Mouse (Mus musculus) liver, embryonic 11.5 days (tissue): ENCODE results near the gene Prkrip1. TPM values are rescaled to one million over a fixed set of nuclear protein-coding genes. Genes with fewer than 3 reads are reported as not detected.
"Not testable (repeated sequence)": the region's sequence is repeated elsewhere in the genome, so short reads cannot be mapped to it uniquely, and the experiment has no call there.

Source experiments
- ATAC-seq: fragments of 200-750 bp; cut with Nextera tagmentation; replicated peaks from 2 replicates; pipeline ENCODE4 v1.8.0; 2017; ENCODE audit warnings: moderate number of reproducible peaks, mild to moderate bottlenecking, moderate TSS enrichment, moderate library complexity; ENCODE audit not compliant: low FRiP score
- DNase-seq: peaks from one replicate; pipeline ENCODE4 v3.0.0-alpha.2; 2017; ENCODE audit warnings: low spot score
- H3K27ac ChIP-seq: fragments of 300-500 bp; sonication (generic); 2 replicates; pipeline ENCODE4 v1.5.1; 2014; ENCODE audit warnings: mild to moderate bottlenecking, low read depth, low read length, control low read depth
- H3K27me3 ChIP-seq: fragments of 300-500 bp; sonication (generic); replicated peaks from 2 replicates; pipeline ENCODE4 v1.6.1; 2014; ENCODE audit warnings: low read length, mixed read lengths; ENCODE audit not compliant: control insufficient read depth, insufficient read depth
- H3K36me3 ChIP-seq: fragments of 300-500 bp; sonication (generic); 2 replicates; pipeline ENCODE4 v1.6.1; 2014; ENCODE audit warnings: mild to moderate bottlenecking, low read length, moderate library complexity, mixed read lengths; ENCODE audit not compliant: control insufficient read depth, insufficient read depth
- H3K4me1 ChIP-seq: fragments of 300-500 bp; sonication (generic); replicated peaks from 2 replicates; pipeline ENCODE4 v1.6.1; 2014; ENCODE audit warnings: low read length, mixed read lengths; ENCODE audit not compliant: control insufficient read depth, insufficient read depth
- H3K4me2 ChIP-seq: fragments of 300-500 bp; sonication (generic); 2 replicates; pipeline ENCODE4 v1.6.1; 2014; ENCODE audit warnings: mild to moderate bottlenecking, control low read depth, moderate library complexity
- H3K4me3 ChIP-seq: fragments of 300-500 bp; sonication (generic); 2 replicates; pipeline ENCODE4 v1.5.1; 2014; ENCODE audit warnings: low read depth, low read length, control low read depth
- H3K9ac ChIP-seq: fragments of 300-500 bp; sonication (generic); 2 replicates; pipeline ENCODE4 v1.6.1; 2014; ENCODE audit warnings: low read depth, low read length, control low read depth
- H3K9me3 ChIP-seq: fragments of 300-500 bp; sonication (generic); 2 replicates; pipeline ENCODE4 v1.6.1; 2016; ENCODE audit warnings: low read length, inconsistent platforms, mixed read lengths; ENCODE audit not compliant: control insufficient read depth
- WGBS: fragments of 180-500 bp; shearing (Covaris S2); extraction: QIAGEN DNeasy Blood & Tissue Kit; methylation state at CpG from one replicate; pipeline ENCODE4 v1.1.7; 2014; 5-methylcytosine and 5-hydroxymethylcytosine counted together
- polyA plus RNA-seq: library from polyadenylated mRNA; unstranded; fragments of >200 nt; fragmentation: Nextera tagmentation; extraction: Ambion mirVana; gene quantifications from 2 replicates; pipeline ENCODE4 v1.2.1, GENCODE M21; 2014

The Prkrip1 gene
- polyA plus RNA-seq, 1 experiment from 2014 or later = 65.5 TPM

DNA sequence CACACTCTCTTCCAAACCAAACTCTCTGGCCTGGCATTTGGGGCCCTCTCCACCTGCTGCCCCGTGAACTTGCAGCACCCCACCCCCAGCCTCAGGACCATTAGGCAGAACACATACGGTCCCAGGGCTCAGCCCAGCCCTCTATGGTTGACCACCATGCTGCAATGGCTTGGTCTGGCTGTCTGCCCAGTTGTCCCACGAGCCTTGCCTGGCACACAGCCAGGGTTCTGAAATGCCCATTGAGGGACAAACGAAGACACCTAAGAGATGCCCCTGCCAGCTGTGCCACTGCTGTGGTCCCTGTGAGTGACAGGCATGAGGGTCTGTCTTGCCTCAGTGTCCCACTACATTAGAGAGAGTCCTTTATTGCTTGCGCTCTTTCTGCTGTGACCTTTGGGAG lies 17.2 kb upstream of the Prkrip1 start:
- no peak overlapping the region for H3K4me3 ChIP-seq
- peaks cover 4% of the 10 kb centered on the region for H3K4me1 ChIP-seq
- no peaks in the 10 kb centered on the region for H3K27me3 ChIP-seq
- no peak overlapping the region for H3K4me2 ChIP-seq
- ATAC-seq (no peak), DNase-seq (no peak)
- WGBS = 92% methylated on average over 5 of the region's 5 CpGs
- H3K36me3 ChIP-seq = no peaks in the 10 kb centered on the region
- H3K27ac ChIP-seq = no peak overlapping the region
- H3K9ac ChIP-seq = no peak overlapping the region
- H3K9me3 ChIP-seq = no peaks in the 10 kb centered on the region

DNA sequence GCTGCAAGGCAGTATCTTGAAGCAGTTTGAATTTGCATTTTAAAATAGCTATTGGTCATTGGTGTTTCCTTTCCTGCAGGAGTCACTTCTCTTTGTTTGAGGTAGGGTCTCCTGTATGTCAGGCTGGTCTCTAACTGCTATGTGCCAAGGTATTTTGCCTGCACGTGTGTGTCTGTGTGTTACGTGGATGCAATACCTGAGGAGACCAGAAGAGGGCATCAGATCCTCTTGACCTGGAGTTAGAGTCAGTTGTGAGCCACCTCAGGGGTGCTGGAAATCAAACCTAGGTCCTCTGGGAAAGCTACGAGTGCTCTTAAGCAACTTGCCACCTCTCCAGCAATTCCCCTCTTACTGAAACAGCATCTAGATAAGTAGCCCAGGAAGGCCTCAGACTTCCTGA lies 16.4 kb upstream of the Prkrip1 start:
- Histone ChIP-seq H3K4me1 (peaks cover 4% of the 10 kb centered on the region), H3K9me3 (no peaks in the 10 kb centered on the region), H3K4me2 (no peak overlapping the region), H3K4me3 (no peak overlapping the region), H3K27me3 (no peaks in the 10 kb centered on the region), H3K9ac (no peak overlapping the region), H3K27ac (no peak overlapping the region), H3K36me3 (no peaks in the 10 kb centered on the region)
- 95% methylated on average over 3 of the region's 3 CpGs for WGBS
- DNase-seq (no peak), ATAC-seq (no peak)

DNA sequence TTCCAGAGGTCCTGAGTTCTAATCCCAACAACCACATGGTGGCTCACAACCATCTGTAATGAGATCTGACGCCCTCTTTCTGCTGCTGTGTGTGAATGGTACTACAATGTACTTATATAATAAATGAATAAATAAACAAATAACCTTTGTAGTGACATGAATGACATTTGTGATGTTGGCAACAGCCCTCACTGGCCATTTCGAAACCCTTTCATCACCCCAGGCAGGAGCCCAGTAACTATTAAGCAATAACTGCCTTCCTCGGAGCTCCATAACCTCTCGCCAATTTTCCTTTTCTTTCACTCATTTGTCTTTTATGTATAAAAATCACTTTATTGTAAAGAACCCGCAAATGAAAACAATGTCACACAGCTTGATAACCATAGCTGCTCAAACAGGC lies 15.0 kb upstream of the Prkrip1 start:
- DNase-seq (no peak), ATAC-seq (no peak)
- Histone ChIP-seq H3K27ac (no peak overlapping the region), H3K36me3 (no peaks in the 10 kb centered on the region), H3K9me3 (no peaks in the 10 kb centered on the region), H3K4me2 (no peak overlapping the region), H3K4me1 (peaks cover 4% of the 10 kb centered on the region), H3K4me3 (no peak overlapping the region), H3K27me3 (no peaks in the 10 kb centered on the region), H3K9ac (no peak overlapping the region)
- 67% methylated on average over 5 of the region's 5 CpGs for WGBS

DNA sequence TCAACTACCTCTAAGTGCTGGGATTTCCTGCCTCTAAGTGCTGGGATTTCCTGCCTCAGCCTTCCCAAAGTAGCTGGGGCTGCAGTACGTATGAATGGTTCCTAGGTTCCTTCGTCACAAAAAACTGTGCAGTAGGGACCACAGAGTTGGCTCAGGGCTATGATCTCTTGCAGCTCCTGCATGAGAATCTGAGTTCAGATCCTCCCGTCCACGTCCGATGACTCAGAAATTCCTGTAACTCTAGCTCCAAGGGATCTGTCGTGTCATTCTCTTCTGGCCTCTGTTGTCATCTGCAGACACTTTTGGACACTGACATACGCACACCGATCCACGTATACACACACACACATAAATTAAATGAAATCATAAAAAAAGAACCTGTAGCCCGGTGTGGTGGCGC lies 14.0 kb upstream of the Prkrip1 start:
- Histone ChIP-seq H3K4me2 (no peak overlapping the region), H3K27ac (no peak overlapping the region), H3K36me3 (no peaks in the 10 kb centered on the region), H3K4me3 (no peak overlapping the region), H3K27me3 (no peaks in the 10 kb centered on the region), H3K9ac (no peak overlapping the region), H3K4me1 (peaks cover 1% of the 10 kb centered on the region; the same call in 1 of the 2 replicates), H3K9me3 (no peaks in the 10 kb centered on the region)
- 85% methylated on average over 11 of the region's 11 CpGs for WGBS
- ATAC-seq (no peak), DNase-seq (no peak)

DNA sequence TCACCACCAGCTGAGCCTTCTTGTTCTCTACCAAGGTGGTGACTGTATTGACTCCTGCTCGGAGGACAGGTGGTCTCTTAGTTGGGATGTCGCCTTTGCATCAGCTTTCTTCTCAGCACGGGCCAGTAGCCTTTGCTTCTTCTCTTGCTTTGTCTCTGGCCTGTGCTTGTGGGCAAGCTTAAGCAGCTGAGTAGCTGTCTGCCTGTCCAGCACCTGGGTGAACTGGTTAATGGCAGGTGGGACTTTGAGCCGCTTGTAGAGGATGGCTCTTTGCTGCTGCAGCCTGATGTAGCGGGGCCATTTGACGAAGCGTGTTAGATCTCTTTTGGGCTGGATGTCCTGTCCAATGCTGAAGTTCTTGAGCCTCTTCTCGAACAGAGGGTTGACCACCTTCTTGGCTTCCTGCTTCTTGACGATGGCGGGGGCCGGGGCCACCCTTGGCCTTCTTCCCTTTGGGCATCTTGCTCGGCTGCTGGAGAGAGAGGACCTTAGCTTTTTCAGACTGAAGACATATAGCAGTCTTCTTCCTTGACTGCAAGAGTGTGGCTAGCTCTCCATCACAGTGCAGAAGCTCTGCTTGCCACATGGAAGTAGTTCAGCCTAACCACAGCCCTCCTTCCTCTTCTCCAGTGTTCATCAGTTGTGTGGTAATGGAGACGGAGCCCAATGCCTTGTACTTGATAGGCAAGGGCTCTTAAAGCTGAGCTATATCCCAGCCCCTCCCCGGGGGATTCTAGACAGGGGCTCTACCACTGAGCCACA lies 12.8 kb upstream of the Prkrip1 start:
- WGBS = 72% methylated on average over 14 of the region's 14 CpGs
- H3K27me3 ChIP-seq, H3K36me3 ChIP-seq, H3K4me2 ChIP-seq, H3K4me3 ChIP-seq, H3K9me3 ChIP-seq, ATAC-seq, H3K4me1 ChIP-seq, DNase-seq, H3K9ac ChIP-seq, H3K27ac ChIP-seq: not testable (repeated sequence)

DNA sequence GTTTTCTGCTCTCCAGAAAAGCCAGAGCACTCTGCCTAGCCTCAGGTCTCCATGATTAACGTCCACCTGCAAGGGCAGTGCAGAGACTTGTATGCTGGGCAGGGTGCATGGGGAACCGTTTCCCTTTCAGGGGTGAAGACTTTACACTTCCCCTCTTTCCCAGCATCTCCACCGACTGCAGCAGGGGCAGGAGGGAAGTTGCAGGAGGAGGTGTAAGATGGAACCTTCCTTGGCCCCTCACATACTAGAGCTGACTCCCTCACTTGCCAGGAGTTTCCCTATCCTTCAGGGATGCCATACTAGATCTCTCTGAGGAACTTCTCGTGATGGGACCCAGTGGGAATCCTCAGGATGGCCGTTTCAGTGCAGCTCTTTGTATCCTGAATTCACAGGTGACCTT lies 11.8 kb upstream of the Prkrip1 start:
- DNase-seq (no peak), ATAC-seq (no peak)
- 47% methylated on average over 5 of the region's 5 CpGs for WGBS
- Histone ChIP-seq H3K4me1 (no peaks in the 10 kb centered on the region), H3K27ac (no peak overlapping the region), H3K9me3 (no peaks in the 10 kb centered on the region), H3K4me3 (no peak overlapping the region), H3K9ac (no peak overlapping the region), H3K36me3 (no peaks in the 10 kb centered on the region), H3K4me2 (no peak overlapping the region), H3K27me3 (no peaks in the 10 kb centered on the region)

DNA sequence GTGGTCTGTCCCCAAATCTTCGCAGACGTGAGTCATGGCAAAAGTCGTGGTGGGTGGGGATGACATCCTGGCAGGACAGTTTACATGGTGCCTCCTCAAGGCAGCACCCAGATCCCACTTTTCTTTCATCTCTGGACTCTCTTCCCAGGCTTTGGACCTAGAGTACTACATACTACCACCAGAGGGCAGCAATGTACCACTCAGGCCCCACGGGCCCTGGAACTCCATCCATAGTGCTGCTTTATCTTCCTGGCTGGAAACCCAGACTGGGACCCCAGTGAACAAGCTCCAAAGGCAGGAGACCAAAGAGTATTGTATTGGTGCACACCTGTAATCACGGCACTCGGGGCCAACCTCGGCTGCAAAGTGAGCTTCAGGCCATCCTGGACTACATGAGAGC lies 3.1 kb upstream of the Prkrip1 start:
- WGBS = 36% methylated on average over 7 of the region's 7 CpGs
- no peak for ATAC-seq

DNA sequence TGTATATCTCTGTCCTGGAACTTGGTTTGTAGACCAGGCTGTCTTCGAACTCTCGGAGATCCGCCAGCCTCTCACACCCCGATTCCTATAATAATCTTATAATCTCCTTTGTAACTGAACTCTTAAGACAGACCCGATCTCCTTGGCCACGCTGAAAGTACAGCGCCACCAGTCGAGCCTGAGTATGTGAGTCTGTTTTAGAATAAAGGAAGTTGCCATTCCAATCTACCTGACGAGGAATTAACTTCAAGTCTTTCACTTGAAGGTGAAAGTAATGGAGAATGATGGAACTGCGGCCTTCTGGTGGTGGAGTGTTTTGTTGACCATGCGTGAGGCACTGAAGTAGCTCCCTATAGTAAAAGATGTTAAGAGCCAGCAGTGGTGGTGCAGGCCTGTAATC lies 763 bp upstream of the Prkrip1 start:
- ATAC-seq = no peak
- Histone ChIP-seq H3K4me3 (peak overlapping the region; percentile 75), H3K36me3 (peaks cover 16% of the 10 kb centered on the region; the same call in 1 of the 2 replicates), H3K27me3 (no peaks in the 10 kb centered on the region), H3K4me1 (peaks cover 5% of the 10 kb centered on the region), H3K4me2 (peak overlapping the region; percentile 89), H3K9ac (peak overlapping the region; percentile 80), H3K9me3 (no peaks in the 10 kb centered on the region), H3K27ac (no peak overlapping the region)
- no peak for DNase-seq
- 42% methylated on average over 11 of the region's 11 CpGs for WGBS

More for the DNA sequence above, 3.1 kb upstream of the Prkrip1 start:
- Histone ChIP-seq H3K4me3 (no peak overlapping the region), H3K9ac (no peak overlapping the region), H3K36me3 (no peaks in the 10 kb centered on the region), H3K27me3 (no peaks in the 10 kb centered on the region), H3K9me3 (no peaks in the 10 kb centered on the region), H3K4me1 (peaks cover 5% of the 10 kb centered on the region), H3K4me2 (no peak overlapping the region), H3K27ac (no peak overlapping the region)
- DNase-seq = peak; percentile 63

DNA sequence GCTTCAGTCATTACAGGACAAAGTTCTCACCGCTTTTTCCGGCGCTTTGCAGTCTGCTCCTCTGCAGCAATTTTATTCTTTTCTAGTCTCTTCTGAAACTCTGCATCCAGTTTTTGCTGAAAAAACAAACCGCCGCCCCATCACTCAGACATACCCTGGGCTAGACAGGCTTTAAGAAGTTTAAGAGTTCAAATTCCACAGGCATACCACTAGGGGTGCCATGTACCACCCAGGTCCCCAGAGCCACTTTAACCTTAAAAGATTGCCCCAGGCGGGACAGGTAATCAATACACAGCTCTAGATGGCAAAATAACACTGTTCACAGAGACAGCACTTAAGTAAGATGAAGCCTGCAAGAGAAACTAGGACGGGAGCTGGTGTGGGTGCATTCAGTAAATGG lies 6.9 kb downstream of the Prkrip1 start:
- H3K4me2 ChIP-seq = no peak overlapping the region
- no peaks in the 10 kb centered on the region for H3K4me1 ChIP-seq
- H3K9ac ChIP-seq = no peak overlapping the region
- 88% methylated on average over 7 of the region's 7 CpGs for WGBS
- no peaks in the 10 kb centered on the region for H3K27me3 ChIP-seq
- H3K27ac ChIP-seq = no peak overlapping the region
- ATAC-seq (no peak), DNase-seq (no peak)
- H3K9me3 ChIP-seq = no peaks in the 10 kb centered on the region
- H3K4me3 ChIP-seq = no peak overlapping the region
- H3K36me3 ChIP-seq = peaks cover 45% of the 10 kb centered on the region
